Mouse (Mus musculus): ENCODE data around the gene Tmem132b.
"Not testable (repeated sequence)": the region's sequence is repeated elsewhere in the genome, so short reads cannot be mapped to it uniquely, and the experiment has no call there.

Gene Tmem132b

GRCm38 (mm10) chr5:125531634-125532033 lies at the start of gene Tmem132b:
Tmem132b (plus strand) TSS chr5:125531774.
- DNase-seq (ENCODE audit: low spot score in 2 of 2): no peak

GRCm38 (mm10) chr5:125482474-125482873 lies 49.1 kb upstream of the Tmem132b start:
- DNase-seq (ENCODE audit: low spot score in 2 of 2): no peak

- DNase-seq (ENCODE audit: low spot score in 2 of 2): peak; percentile 26 to 30
These were observed 47.6 kb upstream of the Tmem132b start for GRCm38 (mm10) chr5:125483712-125484611.

GRCm38 (mm10) chr5:125485031-125485778 lies 46.4 kb upstream of the Tmem132b start:
- peak; percentile 61 to 68 for DNase-seq (ENCODE audit: low spot score in 2 of 2)

GRCm38 (mm10) chr5:125486088-125486487 lies 45.5 kb upstream of the Tmem132b start:
- DNase-seq (ENCODE audit: low spot score in 2 of 2): no peak

GRCm38 (mm10) chr5:125487375-125488115 lies 44.0 kb upstream of the Tmem132b start:
- no peak for DNase-seq (ENCODE audit: low spot score in 2 of 2)

- peak; percentile 23 to 35 for DNase-seq (ENCODE audit: low spot score in 2 of 2)
These were observed 43.5 kb upstream of the Tmem132b start for GRCm38 (mm10) chr5:125488116-125488455.

GRCm38 (mm10) chr5:125488953-125489352 lies 42.6 kb upstream of the Tmem132b start:
- not testable (repeated sequence) for DNase-seq (ENCODE audit: low spot score in 2 of 2)

GRCm38 (mm10) chr5:125491107-125491506 lies 40.5 kb upstream of the Tmem132b start:
- DNase-seq (ENCODE audit: low spot score in 2 of 2): no peak

- no peak for DNase-seq (ENCODE audit: low spot score in 2 of 2)
These were observed 39.0 kb upstream of the Tmem132b start for GRCm38 (mm10) chr5:125492379-125493092.

- DNase-seq (ENCODE audit: low spot score in 2 of 2): no peak
These were observed 38.5 kb upstream of the Tmem132b start for GRCm38 (mm10) chr5:125493093-125493423.

GRCm38 (mm10) chr5:125495655-125496054 lies 35.9 kb upstream of the Tmem132b start:
- no peak for DNase-seq (ENCODE audit: low spot score in 2 of 2)

- peak in 1 of 2 experiments; percentile 29 for DNase-seq (ENCODE audit: low spot score in 2 of 2)
These were observed 33.6 kb upstream of the Tmem132b start for GRCm38 (mm10) chr5:125497821-125498600.

GRCm38 (mm10) chr5:125501505-125501904 lies 30.1 kb upstream of the Tmem132b start:
- DNase-seq (ENCODE audit: low spot score in 2 of 2): no peak

- no peak for DNase-seq (ENCODE audit: low spot score in 2 of 2)
These were observed 29.4 kb upstream of the Tmem132b start for GRCm38 (mm10) chr5:125502186-125502585.

- DNase-seq (ENCODE audit: low spot score in 2 of 2): no peak
These were observed 27.9 kb upstream of the Tmem132b start for GRCm38 (mm10) chr5:125503628-125504027.

GRCm38 (mm10) chr5:125504692-125505091 lies 26.9 kb upstream of the Tmem132b start:
- no peak for DNase-seq (ENCODE audit: low spot score in 2 of 2)

GRCm38 (mm10) chr5:125505968-125506367 lies 25.6 kb upstream of the Tmem132b start:
- DNase-seq (ENCODE audit: low spot score in 2 of 2): no peak

GRCm38 (mm10) chr5:125507582-125507981 lies 24.0 kb upstream of the Tmem132b start:
- DNase-seq (ENCODE audit: low spot score in 2 of 2): no peak

GRCm38 (mm10) chr5:125508006-125508405 lies 23.6 kb upstream of the Tmem132b start:
- DNase-seq (ENCODE audit: low spot score in 2 of 2): no peak

- peak; percentile 26 to 50 for DNase-seq (ENCODE audit: low spot score in 2 of 2)
These were observed 22.0 kb upstream of the Tmem132b start for GRCm38 (mm10) chr5:125509541-125509940.
